Mouse (Mus musculus) heart, postnatal 14 days (tissue): ENCODE measurements at regions not wholly inside any gene's neighbourhood (a gene's known extent, or its start where the extent isn't known, plus 50 kb on each side); places are given as distances from the start of the nearest gene placed in this dataset.
A peak's percentile ranks its signal among the peaks of the same experiment; 100 is the strongest.

ENCODE experiments used
- DNase-seq, 2 experiments: peaks; one replicate each; pipeline ENCODE4 v3.0.0; 2021 to 2022
- intact Hi-C: fragments of 180-260 bp; cut with DNase I; formaldehyde crosslinking; loops from one replicate; pipeline ENCODE4 v1.15.1; 2025

DNA sequence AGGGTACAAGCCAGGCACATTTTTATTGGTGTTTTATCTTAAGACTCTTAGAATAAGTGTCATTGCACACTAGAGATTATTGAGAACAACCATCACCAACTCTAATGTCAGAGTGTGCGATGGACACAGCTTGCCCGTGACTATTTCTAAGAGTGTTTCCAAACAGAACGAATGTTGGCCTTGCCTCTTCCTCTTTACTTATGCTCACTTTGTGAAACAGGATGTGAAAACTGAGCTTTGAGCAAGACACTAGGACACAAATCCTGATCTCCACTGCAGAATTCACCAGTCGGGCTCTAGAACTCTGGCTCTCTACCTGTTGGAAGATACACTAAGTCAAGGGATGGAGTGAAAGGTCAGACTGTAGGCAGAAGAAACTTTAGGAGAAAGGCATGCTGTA is 215.3 kb downstream of the Ahr start:
- intact Hi-C loops, result loop anchor here (5.0 to 10.0 kb wide), 2 partner anchors 88 to 145 kb away; no protein-coding TSS in a partner anchor
- DNase-seq, result no peak

DNA sequence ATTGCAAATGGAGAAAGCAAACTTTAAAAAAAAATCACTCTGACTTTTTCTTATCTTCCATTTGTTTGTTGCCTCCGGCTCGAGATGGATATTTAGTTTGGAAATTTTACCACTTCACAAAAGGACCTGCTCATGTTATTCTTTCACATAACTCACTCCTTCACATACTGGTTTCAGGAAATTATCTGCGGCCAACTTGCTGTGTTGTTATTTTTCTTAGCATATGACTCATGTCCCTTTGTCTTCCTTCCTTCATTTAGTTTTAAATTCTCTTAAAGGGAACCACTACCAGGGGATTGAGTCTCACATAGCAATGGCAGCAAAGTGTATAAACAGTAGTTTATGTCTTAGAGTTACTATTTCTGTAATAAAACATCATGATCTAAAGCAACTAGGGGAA is 217.8 kb downstream of the Ahr start:
- intact Hi-C loops, result loop anchor here (5.0 to 10.0 kb wide), 2 partner anchors 90 to 148 kb away; no protein-coding TSS in a partner anchor
- DNase-seq, result no peak

DNA sequence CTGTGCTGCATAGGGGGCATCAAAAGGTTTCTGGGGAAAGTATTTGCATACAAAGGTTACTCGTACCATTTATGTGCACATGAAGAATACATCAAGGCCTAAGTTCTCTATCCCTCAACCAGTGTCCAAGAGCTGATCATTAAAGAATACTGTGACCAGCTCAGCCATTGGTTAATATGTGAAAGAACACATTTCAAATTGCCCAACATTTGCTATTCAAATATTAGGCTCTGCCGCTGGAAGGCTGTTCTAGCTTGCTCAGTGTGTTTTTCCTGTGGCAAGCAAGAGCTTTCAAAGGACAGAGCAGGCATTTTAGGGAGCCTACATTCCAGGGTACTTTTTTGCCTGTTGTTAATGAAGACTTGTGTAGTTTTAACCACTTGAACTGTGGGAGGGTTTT is 220.8 kb downstream of the Ahr start:
- DNase-seq, result no peak
- intact Hi-C loops, result loop anchor here (2.0 to 10.0 kb wide), 3 partner anchors 151 to 358 kb away; no protein-coding TSS in a partner anchor

DNA sequence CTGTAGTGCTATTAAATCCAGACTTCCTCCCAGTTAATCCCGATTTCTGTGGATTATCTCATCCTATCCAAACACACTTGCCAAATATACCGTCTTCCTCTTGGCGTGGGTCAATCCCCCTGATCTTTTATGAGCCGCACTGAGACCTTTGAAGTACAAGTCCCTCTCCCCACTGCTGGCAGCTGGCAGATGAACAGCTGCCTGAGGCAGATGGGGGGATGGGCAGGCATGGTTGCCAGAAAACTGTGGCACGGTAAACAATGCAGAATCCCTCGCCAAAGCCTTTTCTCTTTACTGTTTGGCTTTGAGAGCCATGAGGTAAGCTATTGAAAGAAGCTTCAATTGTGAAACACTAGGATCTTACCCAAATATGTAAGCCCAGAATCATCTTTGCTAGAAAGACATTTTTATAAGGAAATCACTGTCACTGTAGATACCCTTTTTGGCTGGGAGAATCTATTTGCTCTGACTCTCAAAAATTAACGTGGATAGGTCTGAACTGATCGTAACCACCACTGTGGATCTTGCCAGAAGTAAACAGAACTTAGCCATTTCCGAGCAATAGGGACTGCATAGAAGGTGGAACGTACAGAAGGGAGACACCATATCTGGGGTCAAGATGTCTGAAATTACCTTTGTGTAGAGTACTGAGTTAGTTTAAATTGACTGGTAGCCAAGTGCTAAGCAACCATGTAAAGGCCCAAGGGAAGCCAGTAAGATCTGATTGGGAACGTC is 221.5 kb downstream of the Ahr start:
- intact Hi-C loops, result loop anchor here (5.0 to 10.0 kb wide), 2 partner anchors 151 to 359 kb away; no protein-coding TSS in a partner anchor
- DNase-seq, result peak; percentile 48 to 51

DNA sequence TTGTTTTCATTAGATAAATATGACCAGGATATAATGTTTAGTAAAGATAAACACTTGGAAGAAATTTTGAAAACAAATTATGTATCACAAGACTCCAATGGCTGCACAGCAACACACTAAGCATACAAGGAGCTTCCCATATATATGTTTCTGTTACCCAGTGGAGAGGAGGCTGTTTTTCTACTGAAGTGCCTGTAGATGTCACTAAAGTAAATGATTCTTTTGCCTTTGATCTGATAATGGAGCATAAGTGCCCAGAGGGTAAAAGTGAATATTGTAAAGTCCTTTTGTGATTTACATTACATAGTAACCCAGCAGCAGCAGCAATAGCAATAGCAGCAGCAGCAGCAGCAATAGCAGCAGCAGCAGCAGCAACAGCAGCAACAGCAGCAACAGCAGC is 226.3 kb downstream of the Ahr start:
- intact Hi-C loops, result loop anchor here (2.0 kb wide), 1 partner anchor 524 kb away; no protein-coding TSS in a partner anchor
- DNase-seq, result no peak

DNA sequence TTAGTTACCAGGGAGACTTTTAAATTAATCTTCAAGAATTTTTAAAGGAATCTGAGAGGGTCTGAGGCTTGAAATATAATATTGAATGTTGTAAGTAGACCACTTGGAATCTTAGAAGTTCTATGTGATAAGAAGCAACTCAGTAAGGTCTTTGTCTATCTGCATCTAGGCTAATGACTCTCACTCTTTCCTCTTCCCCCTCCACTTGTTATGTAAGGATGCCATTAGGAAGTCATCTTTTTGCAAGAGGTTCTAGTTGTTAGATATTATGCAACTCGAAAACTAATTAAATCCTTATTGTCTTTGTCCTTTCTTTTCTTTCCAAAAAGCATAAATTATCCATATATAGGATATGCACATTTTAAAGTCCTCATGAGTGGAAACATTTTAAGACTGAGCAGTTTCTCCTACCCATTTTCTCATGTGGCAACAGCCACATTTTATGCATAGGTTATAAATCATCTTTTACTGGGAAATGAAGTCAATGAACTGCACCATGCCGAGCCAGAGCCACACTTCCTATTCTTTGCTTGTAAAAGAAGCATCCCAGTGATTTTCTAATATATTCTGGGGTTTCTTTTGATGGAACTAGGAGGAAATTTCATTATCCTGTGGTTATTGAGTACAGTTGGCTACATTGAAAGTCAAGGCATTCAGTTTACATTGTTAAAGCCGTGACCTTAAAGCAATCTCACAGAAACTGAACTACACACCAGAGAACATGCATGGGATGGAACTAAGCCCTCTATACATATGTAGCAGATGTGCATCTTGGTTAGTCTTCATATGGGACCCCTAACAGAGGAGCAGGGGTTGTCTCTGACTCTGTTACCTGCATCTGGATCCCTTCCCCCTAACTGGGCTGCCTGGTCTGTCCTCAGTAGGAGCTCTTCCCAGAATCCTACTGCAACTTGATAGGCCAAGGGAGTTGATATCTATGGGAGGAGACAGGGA is 230.8 kb downstream of the Ahr start:
- intact Hi-C loops, result no loop called here
- DNase-seq, result no peak

DNA sequence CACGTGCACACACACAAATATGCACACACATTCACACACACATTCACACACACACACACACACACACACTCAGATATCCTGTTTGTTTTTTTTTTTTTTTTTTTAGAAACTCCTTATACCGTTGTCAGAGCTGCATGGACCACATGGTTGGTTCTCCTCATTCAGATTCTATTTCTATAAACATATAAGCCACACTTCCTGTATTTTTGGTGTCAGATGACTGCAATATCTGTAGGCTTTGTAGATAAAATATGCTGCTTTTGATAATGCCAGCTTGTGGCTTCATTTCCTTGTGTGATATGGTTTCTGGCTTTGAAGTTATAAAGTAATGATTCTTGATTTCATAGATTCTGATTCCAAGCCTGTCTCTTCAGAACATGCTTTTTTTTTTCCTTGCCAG is 231.7 kb downstream of the Ahr start:
- DNase-seq, result no peak
- intact Hi-C loops, result no loop called here

DNA sequence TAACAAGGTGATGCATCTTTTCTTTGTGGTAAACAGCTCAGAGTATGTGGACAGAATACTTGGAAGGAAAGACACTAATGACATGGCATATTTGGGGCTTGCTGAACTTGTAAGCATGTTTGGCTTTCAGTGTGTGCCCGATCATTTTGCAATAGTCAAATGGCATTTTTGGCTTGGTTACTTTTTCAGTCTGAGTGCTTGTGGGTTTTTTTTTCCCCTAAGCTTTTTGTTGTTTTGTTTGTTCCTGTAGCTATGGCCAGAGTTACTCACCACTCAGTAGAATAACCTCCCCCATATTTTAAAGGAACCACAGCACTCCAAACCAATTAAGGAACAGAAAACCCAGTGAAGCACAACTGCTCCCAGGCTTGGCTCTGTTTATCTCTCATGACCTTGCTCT is 240.2 kb downstream of the Ahr start:
- DNase-seq, result no peak
- intact Hi-C loops, result no loop called here

DNA sequence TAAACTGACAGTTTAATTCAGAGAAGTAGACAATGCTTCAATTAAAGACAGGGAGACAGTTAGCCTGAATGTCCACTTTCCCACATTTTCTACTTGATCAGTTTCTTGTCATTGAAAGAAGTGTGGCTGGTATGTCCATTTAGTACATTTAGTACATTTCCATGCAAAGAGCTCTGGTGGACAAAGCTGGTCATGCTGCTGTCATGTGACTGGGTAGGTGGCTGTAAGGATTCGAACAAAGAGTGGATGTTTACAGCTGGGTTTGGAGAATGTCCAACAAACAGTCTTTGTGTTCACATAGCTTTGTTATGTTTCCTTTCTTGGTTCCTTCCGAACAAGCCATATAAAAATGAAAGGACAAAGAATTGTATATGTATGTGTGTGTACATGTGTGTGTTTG is 241.3 kb downstream of the Ahr start:
- intact Hi-C loops, result no loop called here
- no peak for DNase-seq

DNA sequence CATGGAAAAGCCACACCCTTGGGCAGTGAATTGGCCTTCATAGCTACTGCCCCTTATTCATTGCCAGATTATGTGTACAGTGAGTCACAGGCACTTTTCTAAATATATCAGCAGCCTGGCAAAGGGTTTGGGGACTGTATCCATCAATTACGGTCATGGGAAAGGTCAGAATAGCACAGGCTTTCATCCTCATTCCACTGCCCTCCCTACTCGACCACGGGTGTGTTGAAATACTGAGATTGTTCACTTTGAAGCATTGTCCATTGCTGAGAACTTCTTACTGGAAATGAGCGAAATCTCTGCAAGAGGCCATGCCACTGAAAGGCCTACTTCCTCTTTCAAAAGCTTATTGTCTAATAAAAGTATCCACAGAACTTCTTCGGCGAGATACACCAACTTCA is 242.9 kb downstream of the Ahr start:
- DNase-seq, result no peak
- intact Hi-C loops, result no loop called here

DNA sequence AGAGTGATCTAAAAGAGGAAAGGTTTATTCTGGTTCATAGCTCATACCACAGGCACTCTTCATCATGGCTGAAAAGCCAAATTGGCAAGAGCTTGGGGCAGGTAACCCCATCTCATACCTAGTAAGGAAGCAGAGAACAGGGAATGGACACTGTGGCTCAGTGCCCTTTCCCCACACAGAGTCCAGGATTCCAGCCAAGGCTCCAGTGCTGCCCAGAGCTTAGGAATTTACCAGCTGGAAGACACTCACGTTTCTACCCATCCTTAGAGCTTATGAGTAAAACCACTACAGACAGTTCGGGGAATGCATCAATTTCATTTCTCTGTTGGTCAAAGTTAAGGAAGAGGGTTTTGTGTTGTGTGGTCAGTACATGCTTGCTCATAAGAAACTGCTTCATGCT is 241.0 kb downstream of the Snx13 start:
- DNase-seq, result peak; percentile 29 to 43
- intact Hi-C loops, result loop anchor here (5.0 kb wide), 1 partner anchor 66 kb away; no protein-coding TSS in a partner anchor

DNA sequence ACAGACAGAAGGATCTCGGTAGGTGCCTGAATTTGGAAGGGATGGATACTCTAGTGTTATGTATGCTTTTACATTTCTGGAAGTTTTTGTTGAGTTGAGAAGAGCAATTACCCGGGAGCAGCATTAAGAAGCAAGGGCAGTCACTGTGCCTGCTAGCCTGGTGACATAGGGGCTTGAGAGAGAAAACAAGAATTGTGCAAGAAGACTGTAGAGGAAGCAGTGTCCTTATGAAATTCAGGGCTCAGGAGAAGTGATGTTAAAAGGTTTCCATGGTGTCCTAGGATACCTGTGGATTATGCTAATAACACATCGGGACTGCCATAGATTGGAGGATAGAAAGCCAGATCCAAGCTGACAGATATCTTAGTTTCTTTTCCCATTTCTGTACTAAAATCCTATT is 240.6 kb downstream of the Snx13 start:
- no peak for DNase-seq
- intact Hi-C loops, result loop anchor here (5.0 kb wide), 1 partner anchor 65 kb away; no protein-coding TSS in a partner anchor

DNA sequence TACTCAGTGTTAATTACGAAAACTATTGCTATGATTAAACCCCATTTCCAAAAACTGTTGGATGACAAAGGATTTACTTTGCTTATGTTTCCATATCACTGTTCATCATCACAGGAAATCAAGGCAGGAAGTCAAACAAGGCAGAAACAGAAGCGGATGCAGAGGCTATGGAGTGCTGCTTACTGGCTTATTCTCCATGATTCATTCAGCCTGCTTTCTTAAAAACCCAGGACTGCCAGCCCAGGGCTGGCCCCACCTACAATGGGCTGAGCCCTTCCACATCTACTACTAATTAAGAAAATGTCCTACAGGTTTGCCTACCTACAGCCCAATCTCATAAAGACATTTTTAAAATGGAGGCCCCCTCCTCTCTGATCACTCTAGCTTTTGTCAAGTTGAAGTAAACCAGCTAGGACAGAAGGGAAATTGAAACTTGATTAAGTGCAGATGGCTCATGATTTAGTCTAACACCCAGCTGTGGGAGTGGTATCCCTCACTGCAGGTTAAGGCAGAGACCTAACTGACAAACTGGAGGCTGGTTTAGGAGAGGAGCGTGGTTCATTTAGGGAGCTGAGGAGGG is 240.1 kb downstream of the Snx13 start:
- intact Hi-C loops, result loop anchor here (5.0 kb wide), 1 partner anchor 65 kb away; no protein-coding TSS in a partner anchor
- no peak for DNase-seq

DNA sequence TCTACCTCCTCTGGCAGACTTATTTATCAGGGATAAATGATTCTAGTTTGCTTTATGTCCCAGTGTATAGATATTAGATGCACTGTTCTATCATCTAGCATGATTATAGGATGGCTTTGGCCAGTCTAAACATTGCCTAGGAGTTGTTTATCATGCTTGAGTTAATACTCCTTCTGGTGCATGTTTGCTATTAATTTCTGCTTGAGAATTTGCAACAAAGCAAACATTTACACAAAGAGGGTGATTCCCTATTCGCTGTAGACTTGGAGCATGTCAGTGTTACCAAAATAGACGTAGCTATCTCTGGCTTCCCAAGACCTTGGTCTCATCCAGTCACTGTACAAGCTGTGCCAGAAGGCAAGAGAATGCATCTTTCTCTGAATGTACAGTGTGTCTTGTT is 237.4 kb downstream of the Snx13 start:
- intact Hi-C loops, result no loop called here
- no peak for DNase-seq

DNA sequence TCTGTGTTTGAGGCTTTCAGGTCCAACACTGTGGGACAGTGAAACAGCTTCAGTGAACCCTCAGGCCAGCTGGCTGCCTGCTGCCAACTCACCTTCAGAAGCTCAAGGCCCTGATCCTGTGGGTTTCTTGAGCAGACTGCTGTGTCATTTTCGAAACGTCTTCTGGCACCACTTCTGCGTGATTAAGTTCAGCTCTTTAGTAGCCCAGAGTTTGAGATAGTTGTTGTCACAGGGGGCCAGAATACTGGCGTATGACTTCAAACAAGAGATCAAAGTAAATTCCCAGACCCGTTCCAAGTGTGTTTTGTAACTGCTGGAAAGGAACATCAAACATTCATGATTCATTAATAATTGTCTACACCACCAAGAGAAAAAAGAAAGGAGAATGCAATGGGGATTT is 236.9 kb downstream of the Snx13 start:
- DNase-seq, result no peak
- intact Hi-C loops, result no loop called here

DNA sequence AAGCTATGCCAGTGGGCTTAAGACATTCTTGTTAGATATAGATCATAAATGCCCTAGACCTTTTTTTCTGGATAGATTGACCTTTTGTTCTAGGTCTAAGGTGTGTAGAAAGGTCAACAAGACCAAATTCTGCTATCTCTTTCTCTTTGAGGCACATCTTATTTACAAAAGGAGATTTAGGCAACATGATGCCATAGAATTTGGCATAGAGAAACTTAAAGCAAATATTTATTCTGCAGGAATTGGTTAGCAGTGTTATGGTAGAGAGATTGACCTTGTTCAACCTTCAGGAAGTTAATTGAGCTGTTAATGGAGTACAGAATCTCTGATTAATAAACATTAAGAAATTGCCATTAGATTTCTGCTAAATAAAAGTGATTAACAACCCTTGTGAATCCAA is 236.4 kb downstream of the Snx13 start:
- intact Hi-C loops, result no loop called here
- DNase-seq, result no peak

DNA sequence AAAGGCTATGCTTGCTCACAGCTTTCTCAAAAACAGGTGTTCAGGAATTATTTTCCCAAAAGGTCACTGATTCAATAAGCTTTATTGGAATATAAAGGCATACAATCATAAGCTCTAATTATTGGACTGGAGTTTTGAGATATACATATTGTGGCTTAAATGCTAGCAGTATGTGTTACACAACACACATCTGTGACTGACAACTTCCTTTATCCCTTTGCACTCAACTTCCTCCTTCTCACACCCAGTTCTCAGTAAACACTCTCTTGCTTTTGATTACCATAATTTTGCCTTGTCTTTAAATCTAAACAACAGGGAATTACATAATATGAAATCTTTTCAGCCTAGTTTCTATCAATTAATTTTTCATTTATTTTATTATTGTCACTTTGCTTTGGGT is 222.5 kb downstream of the Snx13 start:
- intact Hi-C loops, result no loop called here
- DNase-seq, result no peak

DNA sequence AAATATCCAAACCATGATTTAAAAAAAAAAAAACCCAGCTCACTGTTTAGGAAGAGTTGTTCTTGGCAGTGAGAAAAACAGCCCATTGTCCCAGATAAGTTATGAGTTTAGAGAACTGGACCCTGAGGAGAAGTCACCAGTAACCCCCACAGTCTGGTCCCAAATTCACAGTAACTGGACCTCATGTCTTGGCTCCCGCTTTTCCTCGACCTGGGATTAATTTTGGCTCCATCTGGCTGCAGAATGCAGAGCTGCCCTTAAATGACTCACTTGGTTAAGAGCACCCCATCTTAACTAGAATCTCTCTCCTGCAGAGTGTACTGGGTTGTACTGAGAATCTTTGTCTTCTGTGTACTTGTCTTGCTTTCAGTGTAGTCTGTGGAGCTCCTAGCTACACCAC is 221.0 kb downstream of the Snx13 start:
- intact Hi-C loops, result no loop called here
- DNase-seq, result no peak

DNA sequence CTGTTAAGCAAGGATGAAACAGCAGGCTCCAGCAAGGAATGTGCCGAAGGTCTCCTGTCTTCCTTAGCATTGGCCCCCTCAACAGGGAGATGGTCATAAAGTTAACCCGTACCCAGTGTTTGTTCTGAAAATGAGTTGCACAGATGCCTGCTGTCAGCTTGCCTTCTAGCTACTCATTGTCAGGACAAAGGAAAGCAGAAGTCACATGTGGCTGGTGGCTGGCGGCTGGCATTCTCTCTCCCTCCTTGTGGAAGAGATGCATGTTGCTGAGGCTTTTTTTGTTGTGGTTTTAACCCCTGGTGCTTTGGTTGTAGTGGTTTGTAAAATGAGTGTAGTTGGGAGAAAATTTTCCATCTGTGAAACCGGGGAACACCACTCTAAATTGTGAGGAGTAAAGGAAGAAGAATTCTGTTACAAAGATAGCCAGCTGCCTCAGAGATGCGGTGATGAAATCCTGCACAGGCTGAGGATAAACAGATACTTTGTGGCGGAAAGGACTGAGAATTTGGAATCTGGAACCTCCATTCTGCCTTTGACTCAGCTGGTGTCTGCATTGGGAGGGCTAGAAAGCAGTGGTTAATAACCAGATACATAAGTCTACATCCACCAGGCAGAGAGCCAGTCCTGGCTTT is 220.2 kb downstream of the Snx13 start:
- intact Hi-C loops, result no loop called here
- no peak for DNase-seq

DNA sequence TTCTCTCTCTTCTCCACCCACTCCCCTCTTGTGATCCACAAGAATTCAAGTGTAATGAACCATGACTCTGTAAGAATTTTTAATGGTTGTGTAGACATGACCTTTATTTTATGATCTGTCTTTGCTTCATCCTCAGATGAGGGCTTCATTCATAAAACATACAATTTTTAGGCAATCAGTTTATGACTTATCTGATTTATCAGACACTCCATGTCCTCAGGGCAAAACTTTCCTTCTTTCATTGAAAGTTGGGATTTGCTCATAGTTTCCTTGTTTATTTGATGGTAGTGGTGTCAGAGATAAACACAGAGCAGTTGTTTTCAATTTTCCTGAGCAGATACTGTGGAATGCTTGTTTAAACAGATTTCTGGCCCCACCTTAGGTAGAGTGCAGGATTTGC is 212.8 kb downstream of the Snx13 start:
- DNase-seq, result no peak
- intact Hi-C loops, result no loop called here
